Mouse (Mus musculus) ES-E14 (cell line): ENCODE measurements around the gene Tipin.

ENCODE experiments used
- HCFC1 ChIP-seq: IDR thresholded peaks from 2 replicates; pipeline ENCODE4 v1.6.1; 2012; ENCODE audit warnings: low read length, inconsistent platforms, borderline replicate concordance; ENCODE audit not compliant: insufficient read depth
- MAFK ChIP-seq: IDR thresholded peaks from 2 replicates; pipeline ENCODE4 v1.6.1; 2014; ENCODE audit warnings: mild to moderate bottlenecking, low read depth, low read length, inconsistent platforms; ENCODE audit not compliant: insufficient read depth

DNA sequence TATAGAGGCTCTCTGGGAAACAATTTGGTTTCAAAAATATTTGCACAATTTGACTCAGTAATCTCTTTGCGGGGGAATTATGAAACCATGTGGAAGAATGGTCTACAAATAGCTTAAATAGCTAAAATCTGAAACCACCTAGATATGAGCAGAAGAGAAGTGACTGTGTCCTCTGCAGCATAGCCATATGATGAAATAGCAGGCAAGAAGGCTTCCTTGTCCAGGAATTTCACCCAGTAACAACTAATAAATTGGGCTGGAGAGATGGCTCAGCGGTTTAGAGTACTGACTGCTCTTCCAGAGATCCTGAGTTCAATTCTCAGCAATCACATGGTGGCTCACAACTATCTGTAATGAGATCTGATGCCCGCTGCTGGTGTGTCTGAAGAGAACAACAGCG is 20.4 kb upstream of the Tipin start:
- TF ChIP-seq MAFK (no peak), HCFC1 (no peak)
